Mouse (Mus musculus) splenic B cell, adult 2 months (primary cell): ENCODE measurements around the gene Klf9.

Source experiments
- DNase-seq: peaks from one replicate; pipeline ENCODE4 v3.0.0-alpha.2; 2011; ENCODE audit warnings: low read depth, low spot score
- H3K27me3 ChIP-seq: 2 replicates; pipeline ENCODE4 v1.6.1; 2012; ENCODE audit warnings: mild to moderate bottlenecking, low read length, moderate library complexity, mixed read lengths; ENCODE audit not compliant: control insufficient read depth, poor library complexity, insufficient read depth, severe bottlenecking
- H3K36me3 ChIP-seq: 2 replicates; pipeline ENCODE4 v1.6.1; 2012; ENCODE audit warnings: mild to moderate bottlenecking, low read length, moderate library complexity, mixed read lengths; ENCODE audit not compliant: control insufficient read depth, poor library complexity, insufficient read depth, severe bottlenecking

The Klf9 gene

GRCm38 (mm10) chr19:23202106-23202505 is 61.1 kb downstream of the Klf9 start:
- H3K27me3 ChIP-seq, result no peaks in the 10 kb centered on the region
- DNase-seq, result no peak

GRCm38 (mm10) chr19:23203505-23204053 is 62.6 kb downstream of the Klf9 start:
- no peaks in the 10 kb centered on the region for H3K36me3 ChIP-seq
- no peaks in the 10 kb centered on the region for H3K27me3 ChIP-seq
- no peak for DNase-seq

More at GRCm38 (mm10) chr19:23202106-23202505, 61.1 kb downstream of the Klf9 start:
- H3K36me3 ChIP-seq, result no peaks in the 10 kb centered on the region

- Histone ChIP-seq H3K27me3 (no peaks in the 10 kb centered on the region), H3K36me3 (peaks cover 8% of the 10 kb centered on the region; the same call in 1 of the 2 replicates)
- DNase-seq, result no peak
These were observed 70.3 kb downstream of the Klf9 start for GRCm38 (mm10) chr19:23211325-23211724.

GRCm38 (mm10) chr19:23214326-23214725 is 73.3 kb downstream of the Klf9 start:
- Histone ChIP-seq H3K27me3 (no peaks in the 10 kb centered on the region), H3K36me3 (peaks cover 9% of the 10 kb centered on the region; the same call in 1 of the 2 replicates)
- no peak for DNase-seq
